In genomic region chr5:77093961-77094360, GRCm38 (mm10) we compare ENCODE assay signal across 8 mouse cellular contexts. TPM values are rescaled to one million over a fixed set of nuclear protein-coding genes. Genes with fewer than 3 reads are reported as not detected.
DNase-seq lines count a peak whose midpoint lies in the region; ATAC-seq and TF ChIP-seq lines count a peak whose summit lies in the region.

No protein-coding gene starts in this region.

- peaks cover 37% of the 10 kb centered on the region for H3K36me3 ChIP-seq in heart, embryonic 14.5 days (ENCODE audit: control insufficient read depth, insufficient read depth, low read length)
- H3K36me3 ChIP-seq in hindbrain, embryonic 11.5 days (ENCODE audit: control insufficient read depth, insufficient read depth, low read length) = no peaks in the 10 kb centered on the region
- no peaks in the 10 kb centered on the region for H3K36me3 ChIP-seq in liver, postnatal 0 days (replicated peaks; ENCODE audit: insufficient read depth, low read length)

- peak overlapping the region; percentile 53 to 62 for H3K4me3 ChIP-seq in heart, embryonic 14.5 days (ENCODE audit: control insufficient read depth in 1 of 2, insufficient read depth in 1 of 2, low read depth in 1 of 2, low read length in 2 of 2)
- peak overlapping the region; percentile 53; the same call in 1 of the 2 replicates for H3K4me3 ChIP-seq in hindbrain, embryonic 11.5 days (ENCODE audit: low read depth, low read length)
- H3K4me3 ChIP-seq in liver, postnatal 0 days (ENCODE audit: low read depth, low read length) = peak overlapping the region; percentile 77

- peaks cover 34 to 62% of the 10 kb centered on the region in 2 experiments for H3K4me1 ChIP-seq in heart, embryonic 14.5 days (ENCODE audit: control insufficient read depth in 2 of 2, insufficient read depth in 2 of 2, low read length in 2 of 2)
- H3K4me1 ChIP-seq in hindbrain, embryonic 11.5 days (replicated peaks; ENCODE audit: control insufficient read depth, insufficient read depth, low read length) = peaks cover 3% of the 10 kb centered on the region; the same call in 1 of the 2 replicates
- peaks cover 31% of the 10 kb centered on the region for H3K4me1 ChIP-seq in liver, postnatal 0 days (ENCODE audit: insufficient read depth)

- no peaks in the 10 kb centered on the region for H3K27me3 ChIP-seq in heart, embryonic 14.5 days (ENCODE audit: control insufficient read depth, insufficient read depth, low read length)
- H3K27me3 ChIP-seq in hindbrain, embryonic 11.5 days (ENCODE audit: control insufficient read depth, insufficient read depth, low read length) = peaks cover 5% of the 10 kb centered on the region; the same call in 1 of the 2 replicates
- no peaks in the 10 kb centered on the region for H3K27me3 ChIP-seq in liver, postnatal 0 days (ENCODE audit: insufficient read depth, low read length)

- H3K27ac ChIP-seq in heart, embryonic 14.5 days (replicated peaks in 1 of 2; ENCODE audit: control insufficient read depth in 1 of 2, insufficient read depth in 1 of 2, low read depth in 2 of 2, low read length in 2 of 2) = no peak overlapping the region; a peak in 1 of 4 replicates
- H3K27ac ChIP-seq in hindbrain, embryonic 11.5 days (ENCODE audit: low read depth, low read length) = no peak overlapping the region
- H3K27ac ChIP-seq in liver, postnatal 0 days (ENCODE audit: low read depth) = 0 out of 2 replicates have a peak overlapping the region, but pooled peaks have one; percentile 16

- DNase-seq in heart, adult 8-10 months (ENCODE audit: low spot score) = no peak
- peak; percentile 33 for DNase-seq in brain, embryonic 14.5 days (ENCODE audit: low read depth)
- peak; percentile 23 for DNase-seq in hindbrain, embryonic 11.5 days (ENCODE audit: low spot score)
- no peak for DNase-seq in liver, postnatal 0 days
- DNase-seq in thymus, adult 18-20 months = no peak
- DNase-seq in layer of hippocampus, postnatal 36 days = no peak

- no peak for TF ChIP-seq CTCF in brain, embryonic 14.5 days (IDR thresholded peaks at IDR 0.05; ENCODE audit: borderline replicate concordance, extremely low read depth, insufficient read depth, insufficient read length)
- no peak for TF ChIP-seq CTCF in liver, postnatal 0 days (IDR thresholded peaks at IDR 0.05; ENCODE audit: low read depth)

- peak overlapping the region; percentile 87 for H3K4me2 ChIP-seq in heart, embryonic 14.5 days (ENCODE audit: low read length)
- H3K4me2 ChIP-seq in hindbrain, embryonic 11.5 days (replicated peaks; ENCODE audit: low read depth, low read length) = peak overlapping the region; percentile 97
- peak overlapping the region; percentile 95 for H3K4me2 ChIP-seq in liver, postnatal 0 days (ENCODE audit: low read depth, low read length)

- 45% methylated on average over 8 of the region's 8 CpGs for WGBS in heart, embryonic 14.5 days
- 42% methylated on average over 8 of the region's 8 CpGs for WGBS in hindbrain, embryonic 11.5 days
- 53% methylated on average over 8 of the region's 8 CpGs for WGBS in liver, postnatal 0 days (ENCODE audit: insufficient replicate concordance)

- TF ChIP-seq EP300 in liver, postnatal 0 days (IDR thresholded peaks at IDR 0.05; ENCODE audit: low read depth) = no peak

- H3K9me3 ChIP-seq in heart, embryonic 14.5 days (ENCODE audit: control insufficient read depth, low read length) = no peaks in the 10 kb centered on the region
- H3K9me3 ChIP-seq in hindbrain, embryonic 11.5 days (ENCODE audit: control insufficient read depth, low read length) = no peaks in the 10 kb centered on the region
- H3K9me3 ChIP-seq in liver, postnatal 0 days (ENCODE audit: low read length) = no peaks in the 10 kb centered on the region

- peak overlapping the region; percentile 90 for H3K9ac ChIP-seq in heart, embryonic 14.5 days (ENCODE audit: low read length)
- H3K9ac ChIP-seq in hindbrain, embryonic 11.5 days (ENCODE audit: low read depth, low read length) = no peak overlapping the region
- peak overlapping the region; percentile 46 for H3K9ac ChIP-seq in liver, postnatal 0 days (replicated peaks)

- ATAC-seq in heart, embryonic 14.5 days (ENCODE audit: insufficient number of reproducible peaks, insufficient read depth, low FRiP score, low read depth) = no peak
- no peak for ATAC-seq in hindbrain, embryonic 11.5 days (ENCODE audit: low FRiP score)
- ATAC-seq in liver, postnatal 0 days = no peak
- ATAC-seq in monocyte, adult 5-6 weeks (replicated peaks; ENCODE audit: insufficient number of reproducible peaks, low FRiP score, low TSS enrichment, poor library complexity, severe bottlenecking) = no peak

- TF ChIP-seq POLR2A in brain, embryonic 14.5 days (IDR thresholded peaks at IDR 0.05; ENCODE audit: borderline replicate concordance, extremely low read depth, insufficient read depth, insufficient read length, poor library complexity, severe bottlenecking) = no peak

RNA-seq across cellular contexts. Expression of gene Hopx, which starts 21.0 kb away (rescaled TPM):
- polyA plus RNA-seq in heart, embryonic 14.5 days (2014; fragmentation: Nextera tagmentation; extraction: Ambion mirVana) = 30.1 and 34.0 TPM in 2 replicates
- 100 to 1,000 TPM; 354 to 475 (median 429) TPM for total RNA-seq in heart, adult 8-10 months (2022)
- polyA plus RNA-seq in brain, embryonic 14.5 days (2012; rRNA removed) = 22.5 and 28.1 TPM in 2 replicates
- 0.68 and 0.83 TPM in 2 replicates for polyA plus RNA-seq in hindbrain, embryonic 11.5 days (2014; fragmentation: Nextera tagmentation; extraction: Ambion mirVana)
- polyA plus RNA-seq in liver, postnatal 0 days (2015; fragmentation: Nextera tagmentation; extraction: Ambion mirVana) = 0.78 and 0.95 TPM in 2 replicates
- 29.6 to 53.4 TPM (median 30.5 TPM) in 3 replicates for total RNA-seq in monocyte, adult 5-6 weeks (2017)
- total RNA-seq in layer of hippocampus, postnatal 36 days (2021) = 10 to 100 TPM; 85.0 to 92.8 TPM

Comparison
In these comparisons a context has a peak if more than half of its experiments do, and no peak if none do; other contexts are left out.
1. DNase-seq: peak in brain, embryonic 14.5 days (single experiment) and hindbrain, embryonic 11.5 days (single experiment); none in heart, adult 8-10 months (single experiment), liver, postnatal 0 days (single experiment), thymus, adult 18-20 months (0 of 2) and layer of hippocampus, postnatal 36 days (0 of 2).
2. RNA of gene Hopx, which starts 21.0 kb away (polyA plus RNA-seq): 30.1 to 34.0 TPM in heart, embryonic 14.5 days and 22.5 to 28.1 TPM in brain, embryonic 14.5 days; 0.78 to 0.95 TPM in liver, postnatal 0 days and 0.68 to 0.83 TPM in hindbrain, embryonic 11.5 days; every median in the first group is over 10 times any median in the second.
3. Peak in every context shown above with its lines, with median percentiles within 50 percentile points of each other: H3K4me2 ChIP-seq and H3K4me3 ChIP-seq.